Comparison of ENCODE assay signal across 9 mouse cellular contexts in genomic region chr6:125081797-125082560, GRCm38 (mm10). TPM values are rescaled to one million over a fixed set of nuclear protein-coding genes. Genes with fewer than 3 reads are reported as not detected.
DNase-seq lines count a peak whose midpoint lies in the region; ATAC-seq lines count a peak whose summit lies in the region.
"Had no signal": no experiment of that assay in that cellular context is flagged by ENCODE, and none has a peak within 500 bp of the region (broad histone marks: within the 10 kb centered on the region; RNA-seq: fewer than 3 reads in every experiment).

No protein-coding gene starts in this region.

- H3K4me1 ChIP-seq in forebrain, embryonic 15.5 days = peaks cover 13% of the 10 kb centered on the region; the same call in 1 of the 2 replicates

- no peaks in the 10 kb centered on the region for H3K9me3 ChIP-seq in forebrain, embryonic 15.5 days

- H3K4me2 ChIP-seq in forebrain, embryonic 15.5 days (replicated peaks) = peak overlapping the region; percentile 54

- DNase-seq in NIH3T3 (ENCODE audit: low read depth) = peak; percentile 73
- DNase-seq in heart, postnatal 14 days = peak; percentile 91 to 94
- DNase-seq in layer of hippocampus, adult 18-20 months (ENCODE audit: low spot score in 2 of 2) = peak; percentile 63 to 84
- peak; percentile 89 to 92 for DNase-seq in lung, adult 18-20 months
- peak; percentile 78 for DNase-seq in retina, adult 2 months (ENCODE audit: low read depth, low spot score)

- peak overlapping the region; percentile 38 for H3K9ac ChIP-seq in forebrain, embryonic 15.5 days (replicated peaks)

- peak overlapping the region; percentile 41 for H3K4me3 ChIP-seq in forebrain, embryonic 15.5 days

- WGBS in forebrain, embryonic 15.5 days = 20% methylated on average over 45 of the region's 45 CpGs

- peak; percentile 80 for ATAC-seq in cerebellum, adult (ENCODE audit: insufficient number of reproducible peaks, low FRiP score, low TSS enrichment)
- peak; percentile 89 for ATAC-seq in forebrain, embryonic 15.5 days (replicated peaks)
- no peak for ATAC-seq in megakaryocyte progenitor cell, adult 5-6 weeks (replicated peaks; ENCODE audit: poor library complexity)

- H3K27ac ChIP-seq in forebrain, embryonic 15.5 days (replicated peaks) = peak overlapping the region; percentile 83
- H3K27ac ChIP-seq: macrophage had no signal

- 0 out of 2 replicates have a peak, but pooled peaks cover 2% of the 10 kb centered on the region for H3K27me3 ChIP-seq in forebrain, embryonic 15.5 days

- H3K36me3 ChIP-seq in forebrain, embryonic 15.5 days = no peaks in the 10 kb centered on the region

- intact Hi-C loops in heart, postnatal 14 days (cut with DNase I) = loop anchor here (1.0 to 10.0 kb wide), 5 partner anchors 36 to 235 kb away; partner anchors contain the start of genes Gpr162 and Mlf2

RNA-seq across cellular contexts. Expression of gene Chd4, which starts 13.8 kb away (rescaled TPM):
- 98.9 and 112 TPM in 2 replicates for polyA plus RNA-seq in forebrain, embryonic 15.5 days (2015; fragmentation: Nextera tagmentation; extraction: Ambion mirVana)
- total RNA-seq in heart, postnatal 14 days (2021) = 100 to 1,000 TPM; 141 to 145 TPM
- 100 to 1,000 TPM; 153 to 176 TPM for total RNA-seq in layer of hippocampus, adult 18-20 months (2021)
- 85.7 and 91.6 TPM in 2 replicates for total RNA-seq in megakaryocyte progenitor cell, adult 5-6 weeks (2015)
- total RNA-seq in megakaryocyte progenitor cell, adult 5-6 weeks (2017) = 299 and 375 TPM in 2 replicates

RNA-seq across cellular contexts. Expression of gene Lpar5, which starts 14.3 kb away (rescaled TPM):
- 0.50 and 0.71 TPM in 2 replicates for polyA plus RNA-seq in forebrain, embryonic 15.5 days (2015; fragmentation: Nextera tagmentation; extraction: Ambion mirVana)
- total RNA-seq in heart, postnatal 14 days (2021) = under 1 TPM; 0.41 to 0.83 TPM
- total RNA-seq in layer of hippocampus, adult 18-20 months (2021) = under 1 TPM; 0.56 to 0.87 TPM
- 6.7 and 10.6 TPM in 2 replicates for total RNA-seq in megakaryocyte progenitor cell, adult 5-6 weeks (2015)
- 3.5 and 6.7 TPM in 2 replicates for total RNA-seq in megakaryocyte progenitor cell, adult 5-6 weeks (2017)

RNA-seq across cellular contexts. Expression of gene Acrbp, which starts 32.5 kb away (rescaled TPM):
- 21.9 and 26.2 TPM in 2 replicates for polyA plus RNA-seq in forebrain, embryonic 15.5 days (2015; fragmentation: Nextera tagmentation; extraction: Ambion mirVana)
- 1 to 10 TPM; 3.8 to 4.5 TPM for total RNA-seq in heart, postnatal 14 days (2021)
- 10 to 100 TPM; 15.7 to 17.7 TPM for total RNA-seq in layer of hippocampus, adult 18-20 months (2021)
- 8.1 and 9.5 TPM in 2 replicates for total RNA-seq in megakaryocyte progenitor cell, adult 5-6 weeks (2015)
- 3.6 and 5.8 TPM in 2 replicates for total RNA-seq in megakaryocyte progenitor cell, adult 5-6 weeks (2017)

RNA-seq across cellular contexts. Expression of gene Ing4, which starts 42.4 kb away (rescaled TPM):
- polyA plus RNA-seq in forebrain, embryonic 15.5 days (2015; fragmentation: Nextera tagmentation; extraction: Ambion mirVana) = 207 and 211 TPM in 2 replicates
- total RNA-seq in heart, postnatal 14 days (2021) = 10 to 100 TPM; 40.6 to 41.9 TPM
- total RNA-seq in layer of hippocampus, adult 18-20 months (2021) = 10 to 100 TPM; 54.1 to 54.6 TPM
- 22.8 and 25.2 TPM in 2 replicates for total RNA-seq in megakaryocyte progenitor cell, adult 5-6 weeks (2015)
- total RNA-seq in megakaryocyte progenitor cell, adult 5-6 weeks (2017) = 44.4 and 49.8 TPM in 2 replicates

RNA-seq across cellular contexts. Expression of gene Nop2, which starts 49.7 kb away (rescaled TPM):
- polyA plus RNA-seq in forebrain, embryonic 15.5 days (2015; fragmentation: Nextera tagmentation; extraction: Ambion mirVana) = 51.1 and 51.8 TPM in 2 replicates
- total RNA-seq in heart, postnatal 14 days (2021) = 10 to 100 TPM; 16.2 to 19.9 TPM
- 10 to 100 TPM; 31.3 to 32.4 TPM for total RNA-seq in layer of hippocampus, adult 18-20 months (2021)
- total RNA-seq in megakaryocyte progenitor cell, adult 5-6 weeks (2015) = 42.8 and 43.7 TPM in 2 replicates
- 82.3 and 83.8 TPM in 2 replicates for total RNA-seq in megakaryocyte progenitor cell, adult 5-6 weeks (2017)
